Mouse (Mus musculus) cortical plate, adult 2 months (tissue): Measurements from ENCODE around the gene Nup214.

ENCODE experiments used
- CTCF ChIP-seq: fragments of 200-500 bp; IDR thresholded peaks from 2 replicates; pipeline ENCODE4 v1.5.1; 2011; ENCODE audit warnings: mild to moderate bottlenecking, control low read depth, low read length; ENCODE audit not compliant: insufficient read depth; ENCODE audit errors: extremely low read depth
- POLR2A ChIP-seq: fragments of 200-500 bp; IDR thresholded peaks from 2 replicates; pipeline ENCODE4 v1.6.1; 2011; ENCODE audit warnings: mild to moderate bottlenecking, low read length, control low read depth; ENCODE audit not compliant: insufficient read depth; ENCODE audit errors: extremely low read depth

DNA sequence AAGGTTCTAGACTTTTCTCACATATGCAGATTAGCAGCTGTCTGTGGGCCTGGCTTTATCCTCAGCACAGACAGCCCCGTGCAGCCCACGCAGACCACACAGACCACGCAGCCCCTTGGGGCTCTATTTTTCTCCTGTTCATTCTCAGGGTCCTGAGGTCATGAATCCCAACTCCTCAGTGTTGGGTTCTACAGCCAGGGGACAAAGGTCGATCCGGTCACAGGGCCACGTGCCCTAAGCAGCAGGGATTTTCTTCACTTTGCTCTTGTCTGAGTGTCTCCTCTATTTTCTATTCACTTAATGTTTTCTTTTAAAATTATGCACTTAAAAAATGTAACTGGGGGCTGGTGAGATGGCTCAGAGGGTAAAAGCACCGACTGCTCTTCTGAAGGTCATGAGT is 101.1 kb downstream of the Nup214 start:
- TF ChIP-seq POLR2A, result no peak
- TF ChIP-seq CTCF, result no peak
